Mouse (Mus musculus) MEL (cell line): ENCODE data around the gene Fxyd7. TPM values are rescaled to one million over a fixed set of nuclear protein-coding genes. Genes with fewer than 3 reads are reported as not detected.

ENCODE experiments used
- DNase-seq: peaks from one replicate; pipeline ENCODE4 v3.0.0; 2011; ENCODE audit warnings: low read depth, low spot score
- H3K27ac ChIP-seq: 2 replicates; pipeline ENCODE4 v1.5.1; 2012; ENCODE audit warnings: low read depth, mild to moderate bottlenecking, control low read depth, low read length, moderate library complexity; ENCODE audit not compliant: control insufficient read depth
- H3K27me3 ChIP-seq, 2 experiments: fragments of 150-350 bp in 1 of 2; sonication (generic) in 1 of 2; 2 replicates each; pipeline ENCODE4 v1.6.1; 2012; ENCODE audit warnings: low read length in 2 of 2, mild to moderate bottlenecking in 2 of 2, improper control_type of control experiment in 1 of 2, moderate library complexity in 1 of 2; ENCODE audit not compliant: insufficient read depth in 2 of 2, control insufficient read depth in 1 of 2
- H3K36me3 ChIP-seq, 2 experiments: 2 replicates each; pipeline ENCODE4 v1.6.1; 2012 to 2014; ENCODE audit warnings: low read length in 2 of 2, improper control_type of control experiment in 1 of 2, inconsistent platforms in 1 of 2, mild to moderate bottlenecking in 1 of 2; ENCODE audit not compliant: insufficient read depth in 2 of 2, control insufficient read depth in 1 of 2
- H3K4me1 ChIP-seq, 2 experiments: fragments of 150-350 bp in 1 of 2; sonication (generic) in 1 of 2; 2 replicates each; pipeline ENCODE4 v1.6.1; 2012; ENCODE audit warnings: low read length in 2 of 2, improper control_type of control experiment in 1 of 2, mild to moderate bottlenecking in 1 of 2; ENCODE audit not compliant: insufficient read depth in 2 of 2, control insufficient read depth in 1 of 2
- H3K4me3 ChIP-seq, 2 experiments: fragments of 150-350 bp in 1 of 2; sonication (generic) in 1 of 2; 2 replicates each; pipeline ENCODE4 v1.5.1; 2012; ENCODE audit warnings: low read depth in 2 of 2, low read length in 2 of 2, mild to moderate bottlenecking in 2 of 2, moderate library complexity in 2 of 2, control low read depth in 1 of 2, improper control_type of control experiment in 1 of 2; ENCODE audit not compliant: control insufficient read depth in 1 of 2, insufficient read depth in 1 of 2
- H3K79me2 ChIP-seq: 2 replicates; pipeline ENCODE4 v1.6.1; 2012; ENCODE audit warnings: mild to moderate bottlenecking, low read length, moderate library complexity; ENCODE audit not compliant: control insufficient read depth, poor library complexity, insufficient read depth
- H3K9ac ChIP-seq: 2 replicates; pipeline ENCODE4 v1.6.1; 2012; ENCODE audit warnings: low read depth, mild to moderate bottlenecking, control low read depth, low read length, moderate library complexity; ENCODE audit not compliant: control insufficient read depth, poor library complexity, severe bottlenecking
- H3K9me3 ChIP-seq: fragments of 150-350 bp; sonication (generic); replicated peaks from 2 replicates; pipeline ENCODE4 v1.6.1; 2012; ENCODE audit warnings: mild to moderate bottlenecking, low read length, improper control_type of control experiment, moderate library complexity; ENCODE audit not compliant: insufficient read depth
- E2F4 ChIP-seq: IDR thresholded peaks from 2 replicates; pipeline ENCODE4 v1.6.1; 2011; ENCODE audit warnings: low read depth, low read length, improper control_type of control experiment, borderline replicate concordance
- ELF1 ChIP-seq: IDR thresholded peaks from 2 replicates; pipeline ENCODE4 v1.6.1; 2014; ENCODE audit warnings: low read depth, mild to moderate bottlenecking, inconsistent platforms, low read length, improper control_type of control experiment, moderate library complexity
- EP300 ChIP-seq, 2 experiments: IDR thresholded peaks; 2 replicates each; pipeline ENCODE4 v1.6.1; 2011; ENCODE audit warnings: improper control_type of control experiment in 2 of 2, low read length in 2 of 2, low read depth in 1 of 2, mild to moderate bottlenecking in 1 of 2
- GATA1 ChIP-seq: IDR thresholded peaks from 2 replicates; pipeline ENCODE4 v1.6.1; 2011; ENCODE audit warnings: low read depth, low read length, improper control_type of control experiment
- MEF2A ChIP-seq: IDR thresholded peaks from 2 replicates; pipeline ENCODE4 v1.6.1; 2014; ENCODE audit warnings: low read depth, mild to moderate bottlenecking, inconsistent platforms, low read length, improper control_type of control experiment; ENCODE audit not compliant: poor library complexity, insufficient replicate concordance, severe bottlenecking; ENCODE audit errors: extremely low read depth
- NELFE ChIP-seq: IDR thresholded peaks from 2 replicates; pipeline ENCODE4 v1.6.1; 2011; ENCODE audit warnings: low read depth, low read length, improper control_type of control experiment
- NRF1 ChIP-seq: IDR thresholded peaks from 2 replicates; pipeline ENCODE4 v1.6.1; 2014; ENCODE audit warnings: low read depth, mild to moderate bottlenecking, inconsistent platforms, low read length, improper control_type of control experiment, moderate library complexity; ENCODE audit not compliant: poor library complexity, insufficient read depth, severe bottlenecking
- POLR2A ChIP-seq, 2 experiments: IDR thresholded peaks; 2 replicates each; pipeline ENCODE4 v1.6.1; 2011 to 2012; ENCODE audit warnings: low read length in 2 of 2, mild to moderate bottlenecking in 2 of 2, control low read depth in 1 of 2, improper control_type of control experiment in 1 of 2, low read depth in 1 of 2, moderate library complexity in 1 of 2; ENCODE audit not compliant: control insufficient read depth in 1 of 2, insufficient read depth in 1 of 2, poor library complexity in 1 of 2
- POLR2AphosphoS2 ChIP-seq: IDR thresholded peaks from 2 replicates; pipeline ENCODE4 v1.6.1; 2011; ENCODE audit warnings: low read length, improper control_type of control experiment
- RCOR1 ChIP-seq: IDR thresholded peaks from 2 replicates; pipeline ENCODE4 v1.6.1; 2012; ENCODE audit warnings: low read depth, mild to moderate bottlenecking, inconsistent platforms, low read length, improper control_type of control experiment
- SIN3A ChIP-seq: IDR thresholded peaks from 2 replicates; pipeline ENCODE4 v1.6.1; 2012; ENCODE audit warnings: low read length, improper control_type of control experiment, inconsistent platforms
- TCF12 ChIP-seq: IDR thresholded peaks from 2 replicates; pipeline ENCODE4 v1.6.1; 2014; ENCODE audit warnings: low read depth, mild to moderate bottlenecking, inconsistent platforms, low read length, improper control_type of control experiment, moderate library complexity
- UBTF ChIP-seq: IDR thresholded peaks from 2 replicates; pipeline ENCODE4 v1.6.1; 2012; ENCODE audit warnings: low read depth, mild to moderate bottlenecking, inconsistent platforms, low read length, improper control_type of control experiment, moderate library complexity, borderline replicate concordance; ENCODE audit not compliant: insufficient read depth
- ZMIZ1 ChIP-seq: IDR thresholded peaks from 2 replicates; pipeline ENCODE4 v1.6.1; 2012; ENCODE audit warnings: low read depth, mild to moderate bottlenecking, inconsistent platforms, low read length, improper control_type of control experiment, moderate library complexity
- polyA plus RNA-seq, 2 experiments: library from polyadenylated mRNA; stranded (reverse) in 1 of 2; unstranded in 1 of 2; fragments of >175 nt in 1 of 2; fragments of >200 nt in 1 of 2; gene quantifications; 2 replicates each; pipeline versions ENCODE4 v1.2.1 to v1.2.4; 2012; ENCODE audit warnings: low replicate concordance in 2 of 2, low read depth in 1 of 2; ENCODE audit not compliant: insufficient read length in 2 of 2, insufficient read depth in 1 of 2, missing spikeins in 1 of 2
- total RNA-seq: library from RNA; depleted of rRNA; stranded (reverse); fragments of 300-350 nt; gene quantifications from 2 replicates; pipeline ENCODE4 v1.2.3, GENCODE M21; 2012

Fxyd7 gene
- total and polyA plus RNA-seq, 3 experiments: 0.11 TPM; not detected in 2

DNA sequence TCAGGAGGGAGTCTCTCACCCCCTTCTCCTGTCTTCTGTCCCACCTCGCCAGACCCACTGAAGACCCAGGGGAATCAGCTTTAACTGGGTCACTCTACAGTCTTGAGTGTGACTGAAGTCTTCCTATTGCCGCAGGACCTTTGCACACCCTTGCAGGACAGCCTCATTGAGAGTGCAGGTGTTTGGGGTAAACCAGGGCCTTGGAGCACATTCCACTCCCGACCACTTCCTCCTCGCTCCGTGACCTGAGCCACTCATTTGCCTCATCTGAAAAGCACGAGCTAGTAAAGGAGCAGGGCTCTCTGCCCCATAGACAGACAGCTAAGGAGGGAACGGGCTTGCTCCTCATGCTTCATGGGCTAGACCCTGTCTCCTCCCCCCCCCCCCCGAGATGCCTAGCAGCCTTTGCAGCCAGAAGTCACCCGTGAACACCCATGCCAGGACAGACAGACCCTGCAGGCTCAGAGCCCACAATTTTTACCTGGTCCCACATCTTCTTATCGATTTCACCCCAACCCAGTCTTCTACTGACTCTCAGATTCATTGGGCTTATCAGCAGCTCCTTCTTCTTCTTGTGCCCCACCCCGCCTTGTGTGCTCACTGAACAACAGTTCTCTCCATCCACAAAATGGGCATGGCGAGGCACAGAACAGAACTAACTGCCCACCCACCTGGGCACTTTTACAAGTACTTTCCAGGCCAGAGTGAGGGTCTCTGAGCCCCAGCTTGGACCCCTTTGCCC lies 10.8 kb downstream of the Fxyd7 start:
- Histone ChIP-seq H3K36me3 (peaks cover 0 to 18% of the 10 kb centered on the region in 2 experiments; a peak in 2 of 4 replicates), H3K27ac (0 out of 2 replicates have a peak overlapping the region, but pooled peaks have one; percentile 19), H3K4me3 (no peak overlapping the region; a peak in 1 of 4 replicates), H3K79me2 (no peaks in the 10 kb centered on the region; the same call in 1 of the 2 replicates), H3K4me1 (peaks cover 7 to 37% of the 10 kb centered on the region in 2 experiments), H3K9ac (no peak overlapping the region), H3K27me3 (no peaks in the 10 kb centered on the region), H3K9me3 (no peaks in the 10 kb centered on the region)
- DNase-seq: peak; percentile 53
- TF ChIP-seq SIN3A: no peak
- TF ChIP-seq RCOR1: peak; percentile 76
- 0 out of 2 replicates have a peak, but pooled peaks have one; percentile 28 for TF ChIP-seq TCF12
- TF ChIP-seq GATA1: peak; percentile 54
- TF ChIP-seq EP300 (IDR thresholded peaks at IDR 0.05; ENCODE audit: low read depth in 1 of 2, low read length in 2 of 2): peak in 1 of 2 experiments; percentile 28; a peak in 1 of 4 replicates

GRCm38 (mm10) chr7:31039011-31039410 lies 12.3 kb downstream of the Fxyd7 start:
- Histone ChIP-seq H3K9ac (no peak overlapping the region), H3K79me2 (no peaks in the 10 kb centered on the region; the same call in 1 of the 2 replicates), H3K36me3 (peaks cover 0 to 24% of the 10 kb centered on the region in 2 experiments; a peak in 2 of 4 replicates), H3K27me3 (no peaks in the 10 kb centered on the region), H3K9me3 (no peaks in the 10 kb centered on the region), H3K4me3 (no peak overlapping the region), H3K27ac (no peak overlapping the region), H3K4me1 (peaks cover 12 to 45% of the 10 kb centered on the region in 2 experiments)
- no peak for TF ChIP-seq POLR2A (IDR thresholded peaks at IDR 0.05; ENCODE audit: control insufficient read depth in 1 of 2, insufficient read depth in 1 of 2, low read depth in 1 of 2, low read length in 2 of 2, poor library complexity in 1 of 2)
- TF ChIP-seq ZMIZ1: no peak
- TF ChIP-seq SIN3A: no peak
- TF ChIP-seq E2F4: no peak
- no peak for TF ChIP-seq NRF1
- TF ChIP-seq NELFE: no peak
- no peak for TF ChIP-seq MEF2A
- no peak for TF ChIP-seq RCOR1
- no peak for TF ChIP-seq UBTF
- TF ChIP-seq POLR2AphosphoS2: no peak
- TF ChIP-seq ELF1: no peak
- DNase-seq: no peak
